Mouse (Mus musculus) embryo, embryonic 9.5 days (tissue): ENCODE results near the gene Safb.

Source experiments
- DNase-seq: peaks from one replicate; pipeline ENCODE4 v3.0.0-alpha.2; 2017; ENCODE audit errors: extremely low spot score

The Safb gene

DNA sequence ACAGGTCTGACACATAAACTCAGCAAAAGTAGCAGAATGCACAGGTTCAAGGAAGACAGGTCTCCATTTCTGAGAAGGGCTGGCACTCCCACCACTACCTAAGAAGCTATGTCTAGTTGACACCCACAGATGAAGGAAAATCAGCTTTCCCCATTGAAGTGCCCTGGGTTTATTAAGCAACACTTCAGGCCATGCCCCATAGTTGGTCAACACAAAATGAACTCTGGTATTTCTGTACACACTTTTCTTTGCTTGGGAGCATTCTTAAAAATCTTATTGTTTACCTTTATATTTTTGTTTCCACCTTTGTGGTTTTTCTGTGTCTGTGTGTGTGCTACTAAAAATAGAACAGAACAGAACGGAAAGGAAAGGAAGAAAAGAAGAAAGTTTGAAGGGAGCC is 24.5 kb upstream of the Safb start:
- DNase-seq = no peak

GRCm38 (mm10) chr17:56561866-56562265 is 22.8 kb upstream of the Safb start:
- no peak for DNase-seq

DNA sequence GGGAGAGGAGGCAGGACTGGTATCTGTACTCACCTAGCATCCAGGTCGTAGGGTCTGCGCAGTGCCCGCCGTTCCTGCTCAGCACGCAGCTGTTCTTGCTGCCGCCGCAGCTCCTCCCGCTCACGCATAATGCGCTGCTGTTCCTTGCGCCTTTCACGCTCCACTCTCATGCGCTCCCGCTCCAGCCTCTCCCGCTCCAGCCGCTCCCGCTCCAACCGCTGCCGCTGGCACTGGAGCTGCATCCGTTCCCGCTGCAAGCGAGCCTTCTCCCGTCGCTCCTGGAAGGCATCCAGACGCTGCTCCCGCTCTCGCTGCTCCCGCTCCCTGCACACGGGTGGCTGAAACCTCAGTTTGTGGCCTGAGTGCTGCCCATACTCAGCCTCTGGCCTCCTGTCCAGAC is 18.3 kb upstream of the Safb start:
- DNase-seq = no peak

GRCm38 (mm10) chr17:56566918-56567317 is 17.7 kb upstream of the Safb start:
- DNase-seq = no peak

GRCm38 (mm10) chr17:56567370-56567769 is 17.3 kb upstream of the Safb start:
- DNase-seq = no peak

DNA sequence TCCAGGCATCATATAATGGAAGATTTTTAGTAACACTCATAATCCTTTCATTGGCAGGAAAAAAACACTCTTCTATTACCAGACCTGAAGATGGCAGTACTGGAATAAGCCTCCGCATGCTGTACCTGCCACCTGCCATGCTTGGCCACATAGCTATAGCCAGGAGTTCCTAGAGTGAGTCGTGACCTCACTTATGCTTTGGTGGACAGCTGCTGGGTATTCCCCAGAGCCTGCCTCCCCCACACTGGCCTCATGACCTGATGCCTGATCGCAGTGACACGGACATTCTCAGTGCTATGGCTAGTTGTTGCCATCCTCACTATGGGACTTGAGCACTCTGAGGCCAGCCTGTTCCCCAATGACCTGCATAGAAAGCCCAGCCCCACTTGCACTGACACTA is 14.3 kb upstream of the Safb start:
- DNase-seq = no peak

- DNase-seq = no peak
Measured at GRCm38 (mm10) chr17:56572154-56572553, 12.5 kb upstream of the Safb start.

- DNase-seq = no peak
Measured at GRCm38 (mm10) chr17:56572939-56573338, 11.7 kb upstream of the Safb start.

GRCm38 (mm10) chr17:56583071-56583470 is 1.6 kb upstream of the Safb start:
- DNase-seq = no peak

- DNase-seq = no peak
Measured at GRCm38 (mm10) chr17:56583611-56584256, 891 bp upstream of the Safb start.

DNA sequence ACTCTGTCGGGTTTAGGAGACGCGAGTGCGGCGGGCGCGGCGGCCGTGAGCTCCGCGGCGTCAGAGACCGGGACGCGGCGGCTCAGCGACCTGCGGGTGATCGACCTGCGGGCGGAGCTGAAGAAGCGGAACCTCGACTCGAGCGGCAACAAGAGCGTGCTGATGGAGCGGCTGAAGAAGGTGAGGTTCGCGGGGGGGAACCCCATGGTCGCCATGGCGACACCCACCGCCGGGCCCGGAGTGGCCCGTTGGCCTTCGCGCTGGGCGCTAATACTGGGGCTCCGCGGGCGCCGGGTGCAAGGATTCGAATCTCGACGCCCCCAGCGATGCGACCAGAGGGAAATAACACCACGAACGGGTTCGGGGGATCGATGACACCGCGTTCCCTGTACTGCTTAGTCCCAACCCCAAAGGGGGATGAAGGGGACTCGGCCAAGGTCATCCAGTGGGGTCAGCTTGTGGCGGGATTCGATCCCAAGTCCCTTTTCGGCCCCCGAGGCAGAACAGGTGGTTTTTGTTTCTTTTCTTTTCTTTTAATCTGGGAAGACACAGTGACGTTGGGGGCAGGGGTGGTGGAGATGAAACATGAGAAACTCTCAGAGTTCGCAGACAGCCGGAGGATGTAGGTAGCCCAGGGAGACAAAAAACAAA is 671 bp downstream of the Safb start:
- DNase-seq = peak; percentile 51

- no peak for DNase-seq
Measured at GRCm38 (mm10) chr17:56587773-56588172, 3.1 kb downstream of the Safb start.

DNA sequence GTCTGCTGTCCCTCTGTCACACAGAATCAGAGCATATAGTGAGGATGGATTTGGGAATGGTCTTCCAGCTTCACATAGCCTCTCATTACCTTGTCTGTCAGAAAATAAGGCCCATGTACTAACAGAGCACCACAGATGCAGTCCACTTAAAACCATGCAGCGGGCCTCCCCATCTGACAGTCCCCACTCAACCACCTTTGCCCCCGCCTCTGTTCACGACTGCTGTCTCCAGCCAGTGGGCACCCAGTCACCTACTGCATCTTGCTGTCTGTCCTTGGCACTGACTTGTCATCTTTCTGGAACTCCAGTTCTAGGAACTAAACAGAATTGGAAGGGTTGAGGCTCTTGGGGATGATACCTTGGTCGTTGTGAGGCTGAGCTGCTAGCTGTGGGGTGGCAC is 4.3 kb downstream of the Safb start:
- no peak for DNase-seq

DNA sequence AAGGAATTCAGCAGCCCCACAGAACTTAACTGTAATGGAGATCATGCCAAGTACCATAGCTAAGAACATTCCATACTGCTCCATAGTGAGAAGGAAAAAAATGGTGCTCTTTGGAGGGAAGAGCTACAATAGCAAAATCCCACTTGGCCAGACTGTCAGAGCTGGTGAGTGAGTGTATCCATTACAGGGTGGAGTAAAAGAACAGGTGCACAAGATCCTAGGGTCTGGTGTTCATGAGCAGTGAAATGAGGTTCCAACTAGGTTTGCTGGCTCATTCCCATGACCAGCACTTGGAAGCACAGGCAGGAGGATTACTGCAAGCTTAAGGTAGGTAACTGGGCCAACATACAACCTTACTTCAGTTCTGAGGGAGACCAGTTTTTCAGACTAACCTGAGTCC is 7.9 kb downstream of the Safb start:
- DNase-seq = no peak

DNA sequence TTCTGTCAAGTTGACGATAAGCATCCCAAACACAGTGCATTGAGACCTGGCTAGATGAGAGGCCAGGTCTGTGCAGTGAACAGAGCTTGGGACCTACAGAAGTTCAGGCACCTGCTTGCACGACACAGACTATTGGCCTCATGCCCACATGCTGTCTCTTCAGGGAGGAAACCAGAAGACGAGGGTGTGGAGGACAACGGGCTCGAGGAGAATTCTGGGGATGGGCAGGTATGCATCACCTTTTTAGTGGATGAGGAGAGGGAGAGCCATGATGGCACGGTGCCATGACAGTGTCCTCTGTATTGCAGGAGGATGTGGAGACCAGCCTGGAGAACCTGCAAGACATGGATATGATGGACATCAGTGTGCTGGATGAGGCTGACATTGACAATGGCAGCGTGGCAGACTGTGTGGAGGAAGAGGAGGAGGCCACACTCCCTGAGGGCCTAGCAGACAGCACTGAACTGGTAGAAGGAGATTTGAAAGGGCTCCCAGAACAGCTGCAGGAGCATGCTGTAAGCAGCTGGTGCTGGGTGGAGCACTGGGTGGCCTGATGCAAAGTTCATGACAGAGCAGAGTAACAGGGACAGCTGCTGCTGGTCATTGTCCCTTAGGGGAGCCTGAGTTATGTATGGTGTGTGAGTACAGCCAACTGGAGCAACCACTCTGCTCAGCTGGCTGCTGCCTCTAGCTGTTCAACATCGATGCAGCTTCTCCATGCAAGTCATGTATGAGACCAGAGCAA is 9.1 kb downstream of the Safb start:
- DNase-seq = no peak

- no peak for DNase-seq
Measured at GRCm38 (mm10) chr17:56603186-56604069, 18.8 kb downstream of the Safb start.

DNA sequence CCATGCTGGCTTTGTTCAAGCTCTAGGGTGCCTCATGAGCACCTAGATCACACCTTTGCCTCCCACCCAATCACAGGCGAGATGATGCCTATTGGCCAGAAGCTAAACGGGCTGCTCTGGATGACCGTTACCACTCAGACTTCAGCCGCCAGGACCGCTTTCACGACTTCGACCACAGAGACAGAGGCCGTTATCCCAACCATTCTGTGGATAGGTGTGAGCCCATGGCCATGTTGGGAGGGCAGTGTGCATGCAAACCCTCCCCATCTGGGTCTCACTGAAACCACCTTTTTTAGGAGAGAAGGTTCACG is 19.4 kb downstream of the Safb start:
- no peak for DNase-seq

DNA sequence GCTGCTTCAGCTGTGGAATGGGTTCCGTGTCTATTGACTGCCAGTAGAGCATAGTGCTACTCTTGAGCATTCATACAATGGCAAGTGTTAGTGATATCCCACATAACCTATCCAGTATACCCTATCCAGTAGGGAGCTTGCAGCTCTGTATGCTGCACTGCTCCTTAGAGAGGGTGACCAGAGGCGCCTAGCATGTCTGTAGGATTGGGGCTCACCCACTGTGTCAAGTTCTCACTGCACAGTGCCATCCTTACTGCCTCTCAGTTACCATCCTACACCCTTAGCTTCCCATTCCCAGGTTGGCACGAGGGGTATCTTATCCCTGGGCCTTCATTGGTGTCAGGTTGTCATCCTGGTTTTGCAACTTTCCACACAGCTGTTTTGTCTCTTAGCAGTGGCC is 19.8 kb downstream of the Safb start:
- no peak for DNase-seq

DNA sequence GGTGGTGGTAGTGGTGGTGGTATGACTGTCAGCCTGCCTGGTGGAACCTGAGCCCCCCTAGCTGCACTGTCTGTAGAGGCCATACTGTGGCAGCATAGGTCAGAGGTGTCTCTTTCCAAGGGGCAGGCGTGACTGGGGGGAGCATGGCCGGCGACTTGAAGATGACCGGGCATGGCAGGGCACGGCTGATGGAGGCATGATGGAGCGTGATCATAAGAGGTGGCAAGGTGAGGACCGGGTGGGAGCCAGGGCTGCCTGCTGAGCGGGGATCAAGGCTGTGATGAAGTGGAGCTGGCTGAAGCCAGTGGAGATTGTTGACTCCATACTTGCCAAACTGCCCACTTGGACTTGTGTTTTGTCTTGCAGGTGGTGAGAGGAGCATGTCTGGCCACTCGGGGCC is 20.8 kb downstream of the Safb start:
- no peak for DNase-seq

- no peak for DNase-seq
Measured at GRCm38 (mm10) chr17:56607521-56608062, 23.0 kb downstream of the Safb start.

DNA sequence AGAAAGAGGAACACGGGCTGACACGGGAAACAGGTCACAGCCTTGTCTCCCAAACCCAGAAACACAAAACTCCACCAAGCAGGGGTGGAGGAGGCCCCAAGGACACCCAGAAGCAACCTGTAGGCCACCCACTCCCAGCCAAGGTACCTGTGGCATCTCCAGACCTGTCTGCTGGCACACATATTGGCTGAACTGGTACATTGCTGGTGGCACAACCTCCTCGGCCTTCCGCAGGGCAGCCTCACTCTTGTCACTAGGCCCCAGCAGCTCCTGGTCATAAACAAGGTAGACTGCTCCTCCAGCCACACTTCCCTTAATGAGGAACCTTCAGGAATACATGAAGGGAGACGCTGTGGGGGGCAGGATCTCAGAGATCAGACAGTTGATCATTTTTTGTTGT is 24.1 kb downstream of the Safb start:
- no peak for DNase-seq
